Mouse (Mus musculus): ENCODE results near the gene Olfr968.

The Olfr968 gene

GRCm38 (mm10) chr9:39783153-39783552 lies at the start of gene Olfr968:
Gene Olfr968, minus strand, starts transcription at chr9:39783253.
- DNase-seq (ENCODE audit: low spot score) = no peak

- DNase-seq (ENCODE audit: low spot score) = no peak
Observed at GRCm38 (mm10) chr9:39808560-39808959, 25.5 kb upstream of the Olfr968 start, which contains the start of gene Olfr970. Gene Olfr970, plus strand, starts transcription at chr9:39808860.

GRCm38 (mm10) chr9:39790558-39790957 lies 7.5 kb upstream of the Olfr968 start, which contains the start of gene Olfr969:
Gene Olfr969, plus strand, starts transcription at chr9:39790945.
- no peak for DNase-seq (ENCODE audit: low spot score)

DNA sequence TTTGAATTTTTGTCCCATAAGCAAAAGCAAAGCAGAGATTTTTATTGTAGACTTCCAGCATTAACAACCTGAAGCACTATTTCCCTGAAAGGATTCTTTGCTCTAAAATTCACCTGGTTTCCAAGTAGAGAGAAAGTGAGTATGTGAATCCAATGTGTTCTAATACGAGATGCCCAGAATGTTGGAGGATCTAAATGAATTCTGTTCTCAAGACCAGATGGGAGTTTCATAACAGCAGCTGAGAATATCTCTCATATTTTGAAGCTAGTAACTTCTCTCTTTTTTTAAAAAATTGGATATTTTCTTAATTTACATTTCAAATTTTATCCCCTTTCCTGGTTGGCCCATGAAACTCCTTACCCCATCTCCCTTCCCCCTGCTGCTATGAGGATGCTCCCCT lies 36.6 kb downstream of the Olfr968 start:
- DNase-seq (ENCODE audit: low spot score) = peak; percentile 21

DNA sequence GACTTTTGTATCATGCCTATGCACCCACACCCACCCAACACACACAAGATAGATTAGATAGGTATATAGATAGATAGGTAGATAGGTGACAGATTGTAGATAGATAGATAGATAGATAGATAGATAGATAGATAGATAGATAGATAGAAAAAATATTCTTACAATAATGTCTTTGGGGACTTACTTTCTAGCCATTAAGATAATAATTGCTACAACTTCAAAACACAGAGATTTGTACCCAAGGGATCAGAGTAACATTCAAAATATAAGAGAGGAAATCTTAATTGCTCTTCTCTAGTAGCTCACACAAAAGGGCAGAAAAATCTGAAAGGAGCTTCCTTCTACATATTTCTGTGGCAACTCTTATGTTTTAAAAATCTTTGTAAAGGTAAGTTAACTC lies 37.1 kb downstream of the Olfr968 start, which contains the start of gene Olfr967:
TSS of gene Olfr967 (plus strand) at position 301 of the 400 bp plus-strand sequence.
- no peak for DNase-seq (ENCODE audit: low spot score)

- no peak for DNase-seq (ENCODE audit: low spot score)
Observed at GRCm38 (mm10) chr9:39740741-39741140, 42.3 kb downstream of the Olfr968 start.

DNA sequence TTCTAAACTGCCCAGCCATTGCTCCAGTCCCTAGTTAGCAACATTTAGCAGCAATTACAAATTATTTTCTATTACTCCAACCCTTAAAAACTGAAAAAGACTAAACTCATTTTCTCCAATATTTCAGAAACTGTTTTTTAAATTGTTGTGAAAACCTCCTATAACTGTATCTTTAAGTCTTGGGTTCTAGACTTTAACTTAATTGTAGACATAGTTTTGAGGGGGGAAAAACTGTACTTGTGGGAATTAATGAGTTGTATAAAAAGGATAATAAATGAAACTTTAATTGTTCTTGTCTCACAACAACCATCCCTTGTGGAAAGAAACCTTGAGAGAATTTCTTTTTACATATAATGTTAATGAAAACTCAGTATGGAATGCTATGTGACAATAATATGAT lies 52.4 kb downstream of the Olfr968 start, which contains the start of gene Olfr150:
TSS of gene Olfr150 (plus strand) at position 301 of the 400 bp plus-strand sequence.
- no peak for DNase-seq (ENCODE audit: low spot score)

All from layer of hippocampus, adult 9-10 months (tissue).